Mouse (Mus musculus) lung, postnatal 4 days (tissue): ENCODE measurements around the gene Rundc3a.
"Not testable (repeated sequence)": the region's sequence is repeated elsewhere in the genome, so short reads cannot be mapped to it uniquely, and the experiment has no call there.

Experiments
- DNase-seq, 2 experiments: peaks; one replicate each; pipeline ENCODE4 v3.0.0; 2021

Rundc3a gene

DNA sequence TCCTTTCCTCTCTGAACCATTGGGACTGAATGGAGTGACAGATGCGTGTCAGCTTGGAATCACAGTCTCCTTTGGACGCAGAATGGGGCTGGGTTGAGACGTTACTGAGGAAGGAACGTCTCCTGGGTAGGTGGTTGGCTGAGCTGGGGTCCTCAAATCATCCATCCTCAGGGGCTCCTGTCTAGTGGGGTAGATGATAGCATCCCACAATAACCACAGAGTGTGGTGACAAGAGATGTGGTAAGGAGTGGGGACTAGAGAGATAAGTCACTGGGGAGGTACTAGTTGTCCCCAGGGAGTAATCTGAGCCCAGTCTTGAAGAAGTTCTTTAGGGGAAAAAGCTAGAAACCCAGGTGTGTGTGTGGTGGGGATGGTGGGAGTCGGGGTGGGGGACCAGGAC lies 24.9 kb upstream of the Rundc3a start:
- DNase-seq, result no peak

DNA sequence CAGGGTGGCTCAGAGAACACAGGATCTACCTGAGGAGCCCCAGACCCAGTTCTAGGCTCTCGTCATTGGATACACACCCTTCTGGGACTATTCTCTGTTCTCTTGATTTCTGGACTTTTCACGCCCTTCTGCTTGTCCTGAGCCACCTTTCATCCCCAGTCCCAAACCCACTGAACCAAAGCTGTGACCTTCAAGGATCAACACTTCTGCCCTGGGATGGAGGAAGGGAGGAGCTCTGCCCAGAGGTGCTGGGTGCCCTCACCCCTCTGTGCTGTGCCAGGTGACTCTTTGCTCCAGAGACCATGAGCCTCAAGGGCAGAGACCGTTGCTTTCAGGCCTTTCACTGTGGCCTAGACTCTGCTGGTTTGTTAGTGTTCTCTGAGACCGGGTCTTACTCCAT lies 23.9 kb upstream of the Rundc3a start:
- no peak for DNase-seq

DNA sequence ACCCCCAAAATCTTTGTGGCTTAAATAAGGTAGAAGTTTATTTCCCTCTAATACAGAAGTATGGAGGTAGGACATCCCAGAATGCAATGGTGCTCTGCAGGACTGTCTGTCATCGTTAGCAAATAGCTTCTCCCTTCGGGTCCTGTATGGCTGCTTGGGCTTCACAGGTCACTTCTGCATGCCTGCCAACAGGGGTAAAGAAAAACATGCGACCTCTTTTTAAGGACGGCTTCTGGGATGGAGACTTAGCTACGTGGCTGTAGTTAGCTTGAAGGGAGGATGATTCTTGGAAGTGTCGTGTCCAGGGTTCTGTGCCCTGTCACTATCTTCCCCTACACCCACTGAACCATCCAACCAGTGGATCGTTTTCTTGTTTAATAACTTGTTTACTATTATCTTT lies 22.9 kb upstream of the Rundc3a start:
- DNase-seq, result no peak

DNA sequence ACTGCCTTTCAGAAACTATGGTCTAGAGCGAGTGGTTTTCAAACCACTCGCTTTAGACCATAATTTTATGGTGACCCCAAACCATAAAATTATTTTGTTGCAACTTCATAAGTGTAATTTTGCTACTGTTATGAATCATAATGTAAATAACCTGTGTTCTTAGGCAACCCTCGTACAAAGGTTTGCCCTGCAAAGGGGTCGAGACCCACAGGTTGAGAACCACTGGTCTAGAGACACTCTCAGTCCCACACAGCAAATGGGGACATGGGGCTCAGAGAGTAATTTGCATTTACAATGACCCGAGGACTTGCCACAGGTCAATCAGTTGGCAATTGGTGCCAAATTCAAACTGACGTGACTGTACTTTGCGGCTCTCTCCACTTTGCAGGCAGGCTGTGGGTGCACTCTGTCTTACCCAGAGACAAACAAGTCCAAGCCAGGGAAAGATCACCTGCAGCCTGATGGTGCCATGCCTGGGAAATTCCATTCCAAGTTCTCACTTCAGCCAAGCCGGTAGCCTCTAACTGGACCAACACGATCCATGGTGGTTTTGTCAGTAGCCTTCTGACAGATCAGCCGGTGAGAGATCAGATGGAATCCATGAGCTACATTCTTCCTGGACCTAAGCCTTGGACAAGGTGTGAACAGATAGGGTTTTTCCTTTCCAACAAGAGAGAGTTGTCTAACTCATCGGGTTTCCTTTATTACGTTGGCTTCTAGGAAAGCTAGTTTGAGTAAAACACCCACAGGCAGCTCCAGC lies 21.1 kb upstream of the Rundc3a start:
- no peak for DNase-seq

- DNase-seq, result no peak
These were observed 20.3 kb upstream of the Rundc3a start for GRCm38 (mm10) chr11:102372936-102373335.

DNA sequence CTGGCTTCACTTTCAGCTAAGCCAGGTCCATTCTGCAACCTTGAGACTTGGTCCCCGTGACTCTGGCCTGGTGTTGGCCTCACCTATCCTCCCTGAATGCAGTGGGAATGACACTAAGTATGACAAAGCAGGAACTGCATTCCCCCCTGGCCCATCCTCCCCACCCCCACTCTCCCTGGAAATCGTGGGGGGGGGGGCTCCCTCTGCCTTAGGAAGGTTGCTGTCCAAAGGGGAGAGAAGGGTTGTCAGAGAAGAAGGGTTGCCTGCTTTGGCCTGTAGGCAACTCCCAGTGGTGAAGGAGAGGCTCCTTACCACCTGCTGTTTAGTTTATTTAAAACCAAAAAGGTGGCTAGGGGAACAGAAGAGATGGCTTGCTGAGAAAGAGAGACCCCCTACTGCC lies 19.6 kb upstream of the Rundc3a start:
- DNase-seq, result no peak

DNA sequence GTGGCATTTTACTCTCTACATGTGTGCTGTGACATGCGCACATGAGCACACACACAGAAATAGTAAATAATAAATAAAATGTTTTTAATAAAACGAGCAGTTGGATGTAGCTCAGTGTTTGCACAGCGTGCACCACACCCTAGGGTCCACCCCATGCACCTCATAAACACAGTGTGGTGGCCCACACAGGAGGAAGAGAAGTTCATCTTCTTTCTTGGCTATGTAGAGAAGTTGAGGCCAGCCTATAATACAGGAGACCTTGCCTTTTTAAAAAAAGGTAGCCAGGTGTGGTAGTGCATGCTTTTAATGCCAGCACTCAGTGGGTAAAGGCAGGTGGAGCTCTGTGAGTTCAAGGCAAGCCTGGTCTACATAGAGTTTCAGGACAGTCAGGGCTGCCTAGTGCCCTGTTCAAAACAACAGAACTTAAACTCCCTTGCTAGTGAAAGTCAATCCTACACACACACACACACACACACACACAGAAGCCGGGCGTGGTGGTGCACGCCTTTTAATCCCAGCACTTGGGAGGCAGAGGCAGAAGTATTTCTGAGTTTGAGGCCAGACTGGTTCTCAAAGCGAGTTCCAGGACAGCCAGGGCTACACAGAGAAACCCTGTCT lies 19.0 kb upstream of the Rundc3a start:
- DNase-seq, result no peak

GRCm38 (mm10) chr11:102375196-102376173 lies 17.7 kb upstream of the Rundc3a start:
- peak in 1 of 2 experiments; percentile 33 for DNase-seq

- DNase-seq, result no peak
These were observed 16.9 kb upstream of the Rundc3a start for GRCm38 (mm10) chr11:102376196-102376835.

GRCm38 (mm10) chr11:102377186-102377585 lies 16.0 kb upstream of the Rundc3a start:
- DNase-seq, result no peak

- DNase-seq, result no peak
These were observed 13.1 kb upstream of the Rundc3a start for GRCm38 (mm10) chr11:102380091-102380490.

DNA sequence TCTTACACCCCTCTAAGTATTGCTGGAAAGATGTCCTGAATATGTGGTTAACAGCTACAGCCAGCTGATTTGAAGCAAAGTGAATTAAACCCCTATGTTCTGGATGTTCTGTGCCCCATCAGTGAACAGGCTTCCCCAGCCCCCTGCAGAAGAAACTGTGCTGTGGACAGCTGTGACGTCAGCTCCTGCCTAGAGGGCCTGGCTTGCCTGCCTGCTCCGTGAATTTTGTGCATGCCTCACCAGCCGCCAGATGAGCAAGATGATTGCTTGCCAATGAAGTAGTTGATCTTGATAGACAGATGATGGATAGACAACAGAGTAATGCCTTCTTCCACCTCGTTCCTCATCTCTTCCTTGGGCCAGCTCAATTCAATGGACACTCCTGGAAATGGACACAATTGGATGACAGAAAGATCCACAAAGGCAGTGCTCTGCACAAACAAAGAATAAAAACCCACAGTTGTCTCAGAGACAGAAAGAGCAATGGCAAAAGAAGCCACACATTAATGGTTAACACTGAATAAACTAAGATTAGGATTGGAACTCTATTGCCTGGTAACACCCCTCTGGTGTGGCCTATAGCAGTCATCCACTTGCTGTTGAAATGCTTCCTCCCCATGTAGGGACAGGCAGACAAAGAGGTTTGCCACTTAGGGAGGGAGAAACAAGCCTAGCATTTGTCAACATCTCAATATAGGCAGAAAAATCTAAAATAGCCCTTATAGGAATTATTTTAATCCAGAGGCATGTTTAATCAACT lies 11.7 kb upstream of the Rundc3a start:
- DNase-seq, result no peak

DNA sequence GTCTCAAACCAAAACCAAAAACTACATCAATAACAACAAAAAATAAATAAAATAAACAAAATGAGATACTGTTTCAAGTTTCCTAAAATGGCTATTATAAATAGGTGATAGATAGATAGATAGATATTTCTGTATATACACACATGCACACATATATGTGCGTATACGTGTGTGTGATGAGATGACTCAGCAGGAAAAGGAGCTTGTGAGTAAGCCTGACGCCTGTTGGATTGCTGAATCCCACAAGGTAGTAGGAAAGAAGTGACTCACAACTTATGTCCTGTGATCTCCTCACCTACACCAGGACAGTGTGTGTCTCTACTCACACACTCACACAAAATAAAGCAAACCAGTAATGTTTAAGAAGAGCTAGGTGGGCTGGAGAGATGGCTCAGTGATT lies 10.4 kb upstream of the Rundc3a start:
- DNase-seq, result no peak

DNA sequence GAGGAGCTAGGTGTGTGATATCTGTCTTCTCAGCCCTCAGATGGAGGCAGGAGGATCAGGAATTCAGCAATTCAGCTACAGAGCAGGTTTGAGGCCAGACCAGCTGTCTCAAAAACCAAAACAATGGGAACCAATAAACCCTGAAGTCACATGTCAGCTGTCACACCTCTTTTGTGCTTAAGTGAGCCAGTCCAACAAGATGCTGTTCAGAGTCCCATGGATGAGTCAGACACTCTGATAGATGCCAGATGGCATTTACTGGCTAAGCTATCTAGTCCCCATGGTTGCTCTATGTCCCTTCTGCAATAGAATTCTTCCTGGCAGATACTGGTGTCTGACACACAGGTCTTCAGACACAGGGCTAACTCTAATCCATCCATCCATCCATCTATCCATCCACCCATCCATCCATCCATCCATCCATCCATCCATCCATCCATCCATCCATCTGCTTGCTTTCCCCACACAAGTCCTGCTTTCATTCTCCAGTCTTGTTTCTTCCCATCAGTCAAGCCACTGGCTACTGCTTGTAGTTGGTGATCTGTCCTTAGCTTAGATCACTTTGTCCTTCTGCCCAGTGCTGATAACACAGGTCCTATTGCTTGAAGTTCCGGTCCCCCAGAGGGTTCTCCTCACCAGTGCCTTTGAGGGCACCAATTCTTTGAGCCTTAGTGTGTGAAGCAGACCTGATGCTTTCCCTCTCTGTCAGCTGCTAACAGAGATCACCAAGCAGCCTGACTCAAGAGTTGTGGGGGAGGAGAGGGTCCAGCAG lies 9.7 kb upstream of the Rundc3a start:
- no peak for DNase-seq

- no peak for DNase-seq
These were observed 8.8 kb upstream of the Rundc3a start for GRCm38 (mm10) chr11:102384418-102384817.

- DNase-seq, result no peak
These were observed 8.1 kb upstream of the Rundc3a start for GRCm38 (mm10) chr11:102385075-102385474.

- DNase-seq, result no peak
These were observed 7.1 kb upstream of the Rundc3a start for GRCm38 (mm10) chr11:102386121-102386520.

- not testable (repeated sequence) for DNase-seq
These were observed 3.8 kb upstream of the Rundc3a start for GRCm38 (mm10) chr11:102389436-102389835.

GRCm38 (mm10) chr11:102392441-102393237 lies 564 bp upstream of the Rundc3a start:
- no peak for DNase-seq

- DNase-seq, result no peak
These were observed 667 bp downstream of the Rundc3a start for GRCm38 (mm10) chr11:102393719-102394420.
